Mouse (Mus musculus) frontal cortex, postnatal 36 days (tissue): ENCODE data around the gene Gp1ba.

ENCODE experiments used
- DNase-seq, 2 experiments: peaks; one replicate each; pipeline ENCODE4 v3.0.0; 2022; ENCODE audit warnings: low spot score in 2 of 2

The Gp1ba gene

GRCm38 (mm10) chr11:70669582-70670345, 30.8 kb downstream of the Gp1ba start:
- peak; percentile 59 to 62 for DNase-seq

GRCm38 (mm10) chr11:70670483-70670882, 31.6 kb downstream of the Gp1ba start:
- no peak for DNase-seq

DNA sequence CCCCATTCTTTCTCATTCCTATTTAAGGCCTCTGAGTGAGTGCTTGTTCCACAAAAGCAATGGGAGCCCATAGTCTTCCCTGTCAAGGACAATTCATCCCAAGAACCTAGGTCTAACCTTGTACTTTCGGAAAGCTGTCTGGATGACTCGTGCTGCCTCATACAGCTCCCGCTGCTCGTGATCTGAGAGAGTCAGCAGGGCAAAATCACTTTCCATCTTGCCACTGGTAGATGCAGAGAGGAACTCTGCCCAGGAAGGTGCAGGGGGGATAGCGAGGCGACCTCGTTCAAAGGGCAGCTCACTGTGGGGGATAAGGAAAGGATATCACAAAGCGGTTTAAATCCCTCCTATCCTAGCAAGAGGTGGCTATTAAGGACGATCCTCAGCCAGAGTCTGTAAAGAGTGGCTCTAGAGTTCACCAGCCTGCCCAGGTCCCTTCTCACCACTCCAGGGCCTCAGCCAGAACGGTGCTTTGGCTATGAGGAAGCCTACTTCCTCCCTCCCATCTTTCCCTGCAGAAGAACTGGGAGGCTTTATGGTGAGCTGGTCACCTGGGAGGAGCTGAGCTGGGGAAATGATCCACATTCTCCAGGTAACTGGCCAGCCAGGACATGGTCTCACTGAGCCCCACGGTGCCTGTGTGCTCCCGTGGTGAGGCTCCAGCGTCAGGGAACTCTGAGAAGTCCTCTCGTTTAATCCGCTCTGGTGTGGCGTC, 32.6 kb downstream of the Gp1ba start:
- DNase-seq: no peak

DNA sequence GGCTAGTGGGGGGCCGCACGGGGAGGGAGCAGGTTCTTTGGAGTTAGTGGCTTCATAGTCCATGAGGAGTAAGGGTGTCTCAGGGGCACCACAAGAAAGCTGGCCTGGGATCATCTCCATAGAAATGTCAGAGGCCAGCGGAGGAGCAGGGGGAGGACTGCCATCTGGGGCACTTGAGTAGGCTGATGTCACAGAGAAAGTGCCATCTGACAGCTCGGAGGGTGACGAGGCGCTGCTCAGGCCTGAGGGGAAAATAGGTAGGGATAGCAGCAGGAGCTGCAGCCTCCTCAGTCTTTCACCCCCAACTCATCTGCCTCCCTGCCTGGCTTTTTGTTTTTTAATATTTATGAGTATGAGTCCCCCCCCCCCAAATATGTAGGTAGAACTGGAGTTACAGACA, 35.1 kb downstream of the Gp1ba start:
- DNase-seq: no peak

DNA sequence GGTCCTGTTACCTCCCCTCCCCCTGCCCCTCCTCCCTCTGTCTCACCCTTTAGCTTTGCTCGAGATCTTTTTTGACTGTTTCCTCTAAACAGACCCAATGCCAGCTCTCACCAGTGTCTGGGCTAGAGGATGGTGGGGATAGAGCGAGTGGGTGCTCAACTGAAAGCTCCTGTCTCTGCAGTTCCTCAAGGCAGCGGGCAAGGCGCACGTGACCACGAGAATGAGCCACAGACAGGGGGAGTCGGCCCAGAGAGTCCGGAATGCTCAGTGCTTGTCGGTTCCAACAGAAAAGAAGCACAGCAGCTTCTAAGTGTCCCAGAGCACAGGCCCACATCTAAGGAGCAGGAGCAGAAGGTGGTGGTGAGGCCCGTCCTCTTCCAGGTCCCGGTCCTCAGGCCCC, 35.6 kb downstream of the Gp1ba start:
- no peak for DNase-seq

- DNase-seq: no peak
These were observed 39.2 kb downstream of the Gp1ba start for GRCm38 (mm10) chr11:70678092-70678491.

DNA sequence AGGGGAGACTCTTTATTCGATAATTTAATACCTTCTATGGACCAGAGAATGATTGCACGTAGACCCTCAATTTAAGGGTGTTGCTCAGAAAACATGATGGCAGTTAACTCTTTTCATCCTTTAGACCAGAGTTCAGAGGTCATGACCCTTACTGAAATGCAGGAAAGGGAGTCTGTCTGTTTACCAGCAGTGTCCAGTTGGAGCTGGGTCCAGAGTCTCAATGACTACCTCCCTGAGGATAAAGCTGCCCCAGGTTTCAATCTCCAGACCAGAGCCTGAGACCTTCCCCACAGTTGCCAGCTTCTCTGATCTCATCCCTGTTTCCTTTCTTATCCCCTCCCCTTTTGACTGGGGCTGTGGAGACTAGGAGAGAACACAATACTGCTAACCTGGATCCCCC, 39.7 kb downstream of the Gp1ba start:
- DNase-seq: no peak

DNA sequence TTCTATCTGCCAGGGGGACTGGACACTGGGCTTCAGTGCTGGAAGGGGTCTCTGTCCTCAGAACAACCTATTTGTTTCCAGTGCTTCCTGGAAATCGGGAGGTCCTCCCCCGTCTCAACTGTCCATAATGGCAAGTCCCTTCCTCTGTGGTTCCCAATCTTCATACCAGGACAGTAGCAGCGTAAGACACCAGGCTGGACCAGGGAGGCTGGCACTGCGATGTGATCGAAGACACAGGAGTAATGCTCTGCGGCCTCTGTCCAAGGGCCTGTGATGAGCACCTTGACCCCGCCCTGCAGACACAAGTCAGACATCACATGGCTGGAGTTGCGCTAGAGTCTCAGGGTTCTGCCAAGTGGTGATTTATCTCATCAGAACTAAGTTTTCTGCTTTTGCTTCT, 40.4 kb downstream of the Gp1ba start:
- no peak for DNase-seq

DNA sequence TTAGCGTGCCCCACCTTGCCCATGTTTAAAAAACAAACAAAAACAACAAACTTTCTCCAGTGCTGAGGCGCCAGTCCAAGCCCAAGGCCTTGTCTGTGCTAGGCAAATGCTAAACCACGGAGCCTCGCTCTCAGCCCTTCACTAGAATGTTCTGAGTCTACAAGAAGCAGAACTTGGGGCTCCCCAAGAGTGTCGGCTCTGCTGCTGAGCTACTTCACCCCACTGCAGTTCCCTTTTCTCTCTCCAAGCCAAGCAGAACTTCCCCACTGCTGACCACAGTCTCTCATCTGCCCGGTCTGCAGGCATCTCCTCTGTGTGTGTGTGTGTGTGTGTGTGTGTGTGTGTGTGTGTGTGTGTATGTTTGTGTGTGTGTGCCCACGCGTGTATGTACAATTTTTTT, 41.0 kb downstream of the Gp1ba start:
- no peak for DNase-seq

DNA sequence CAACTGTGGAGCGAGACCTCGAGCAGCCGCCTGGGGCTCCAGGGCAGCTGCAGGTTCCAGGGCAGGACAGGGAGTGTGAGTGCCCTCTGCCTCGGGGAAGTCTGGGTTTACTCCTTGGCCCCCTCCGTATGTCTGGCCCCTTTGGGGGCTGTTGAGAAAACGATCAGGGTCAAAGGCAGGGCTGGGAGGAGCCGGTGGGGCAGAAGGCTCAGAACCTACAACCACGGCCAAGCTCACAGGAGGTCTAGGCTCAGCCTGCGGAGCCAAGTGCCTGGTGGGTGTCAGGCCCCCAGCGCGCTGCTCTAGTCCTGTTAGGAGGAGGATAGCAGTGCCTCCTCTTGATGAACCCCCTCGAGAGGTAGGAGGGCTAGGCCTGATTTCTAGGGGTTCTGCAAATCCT, 42.2 kb downstream of the Gp1ba start:
- no peak for DNase-seq

GRCm38 (mm10) chr11:70681897-70682581, 43.1 kb downstream of the Gp1ba start:
- peak; percentile 29 to 51 for DNase-seq

- no peak for DNase-seq
These were observed 44.7 kb downstream of the Gp1ba start for GRCm38 (mm10) chr11:70683640-70684039.

DNA sequence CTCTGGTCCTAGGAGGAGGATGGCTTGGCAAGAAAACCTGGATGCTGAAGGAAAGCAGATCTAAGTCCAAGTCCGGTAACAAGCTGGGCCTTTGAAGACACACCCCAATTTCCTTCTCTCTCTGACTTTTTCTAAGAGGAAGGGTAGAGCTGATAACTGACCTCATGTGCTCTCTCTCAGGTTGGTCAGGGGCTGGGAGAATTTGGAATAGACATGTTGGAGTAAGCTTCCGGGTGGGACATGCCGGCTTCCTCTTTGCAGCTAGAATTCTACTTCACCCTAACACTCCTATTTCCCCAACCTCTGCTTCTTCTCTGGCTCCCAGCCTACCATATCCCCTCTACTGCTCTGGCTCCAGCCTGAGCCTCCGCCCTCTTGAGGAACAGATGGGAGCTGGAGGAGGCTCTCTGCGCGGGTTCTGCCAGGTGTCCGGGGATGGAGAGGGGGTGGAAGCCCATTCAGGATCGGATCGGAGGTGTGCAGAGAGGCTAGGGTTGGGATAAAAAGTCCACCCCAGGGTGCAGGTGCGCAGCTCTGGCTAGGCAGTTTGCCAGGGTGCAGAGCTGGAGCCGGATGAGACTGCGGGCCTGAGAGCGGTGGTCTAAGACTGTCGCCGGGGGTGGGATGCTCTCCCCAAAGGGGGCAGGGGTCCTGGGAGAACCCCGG, 48.1 kb downstream of the Gp1ba start:
- DNase-seq: peak; percentile 69 to 75

- peak; percentile 85 to 87 for DNase-seq
These were observed 48.8 kb downstream of the Gp1ba start, which contains the start of gene Camta2 for GRCm38 (mm10) chr11:70687601-70688199. Gene Camta2, minus strand, starts transcription at chr11:70688105.

- no peak for DNase-seq
These were observed 49.5 kb downstream of the Gp1ba start for GRCm38 (mm10) chr11:70688372-70688771.

DNA sequence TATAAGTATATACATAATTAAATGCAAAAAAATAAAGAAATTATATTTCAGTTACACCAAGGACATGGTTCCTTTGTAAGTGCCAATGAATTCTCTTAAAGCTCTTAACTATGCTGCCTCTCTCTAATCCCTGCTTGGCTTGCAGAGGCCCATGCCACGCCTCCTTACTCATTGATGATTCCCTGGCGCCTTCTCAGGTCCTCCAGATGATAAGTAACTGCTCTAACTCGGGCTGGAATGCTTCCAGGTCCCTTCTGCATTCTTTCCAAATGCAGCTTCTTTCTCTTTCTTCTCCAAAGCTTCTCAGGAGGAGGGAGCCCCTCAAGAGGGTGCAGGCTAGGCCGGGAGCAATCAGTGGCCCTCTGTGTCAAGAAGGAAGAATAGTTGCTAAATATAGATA, 50.7 kb downstream of the Gp1ba start:
- DNase-seq: no peak
